Mouse (Mus musculus): ENCODE measurements around the gene Dnajb7.
A peak's percentile ranks its signal among the peaks of the same experiment; 100 is the strongest.

Dnajb7 gene

GRCm38 (mm10) chr15:81365246-81365645, 42.9 kb downstream of the Dnajb7 start:
- DNase-seq (ENCODE audit: low spot score in 2 of 2) = no peak

DNA sequence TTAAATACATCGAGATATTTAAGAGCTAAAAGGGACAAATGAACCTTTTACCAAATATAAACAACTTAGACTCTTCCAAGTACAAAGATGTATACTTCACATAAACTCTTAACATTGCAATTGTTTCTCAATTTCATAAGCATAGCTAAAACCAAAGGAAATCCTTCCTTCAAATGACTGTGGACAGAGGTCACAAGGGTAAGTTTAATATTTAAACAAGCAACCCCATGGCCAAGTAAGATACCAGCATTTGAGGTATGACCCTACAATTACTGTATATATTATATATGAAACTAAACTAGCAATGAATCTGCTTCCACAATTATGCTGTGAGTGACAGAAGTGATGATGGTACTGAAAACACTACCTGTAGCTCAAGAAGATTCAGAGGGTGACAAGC, 43.8 kb downstream of the Dnajb7 start:
- DNase-seq (ENCODE audit: low spot score in 2 of 2) = no peak

- no peak for DNase-seq (ENCODE audit: low spot score in 2 of 2)
These were observed 45.6 kb downstream of the Dnajb7 start for GRCm38 (mm10) chr15:81362501-81362900.

DNA sequence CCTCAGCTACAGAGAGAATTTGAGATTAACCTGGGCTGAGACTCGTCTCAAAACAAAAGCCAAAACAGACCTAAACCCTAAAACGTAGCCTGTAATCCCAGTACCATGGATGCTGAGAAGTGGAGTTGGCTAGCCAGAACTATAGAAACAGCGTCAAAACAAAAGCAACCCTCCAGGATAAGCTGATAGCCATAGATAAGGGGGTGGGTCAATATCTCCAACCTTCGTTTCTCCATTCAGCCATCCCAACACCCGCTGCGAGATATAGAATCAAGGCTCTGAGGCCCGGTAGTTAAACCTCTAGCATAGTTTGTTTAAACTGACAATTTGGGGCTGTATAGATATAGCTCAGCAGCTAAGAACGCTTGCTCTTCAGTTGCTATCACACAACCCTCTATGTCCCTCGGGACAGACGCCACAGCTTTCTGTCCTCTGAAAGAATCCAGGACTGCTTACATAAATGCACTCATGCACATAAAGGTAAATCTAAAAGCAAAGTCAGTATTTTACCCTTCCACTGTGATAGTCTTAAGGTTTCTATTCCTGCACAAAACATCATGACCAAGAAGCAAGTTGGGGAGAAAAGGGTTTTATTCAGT, 46.6 kb downstream of the Dnajb7 start:
- DNase-seq (ENCODE audit: low spot score in 2 of 2) = no peak

DNA sequence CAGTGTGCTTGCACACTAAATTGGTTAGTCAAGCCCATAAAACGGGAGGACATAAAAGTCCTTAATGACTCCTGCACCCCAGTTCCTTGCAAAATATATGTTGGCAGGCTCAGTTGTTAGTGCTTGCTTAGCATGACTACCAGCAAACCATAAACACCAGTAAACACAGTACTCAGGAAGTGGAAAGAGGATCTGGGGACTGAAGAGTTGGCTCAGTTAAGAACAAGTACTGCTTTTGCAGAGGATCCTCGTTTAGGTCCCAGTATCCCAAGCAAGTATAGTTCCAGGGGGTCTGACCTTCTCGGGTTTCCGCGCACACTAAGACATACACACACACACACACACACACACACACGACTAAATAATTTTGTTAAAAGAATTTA, 47.1 kb downstream of the Dnajb7 start:
- DNase-seq (ENCODE audit: low spot score in 2 of 2) = no peak

DNA sequence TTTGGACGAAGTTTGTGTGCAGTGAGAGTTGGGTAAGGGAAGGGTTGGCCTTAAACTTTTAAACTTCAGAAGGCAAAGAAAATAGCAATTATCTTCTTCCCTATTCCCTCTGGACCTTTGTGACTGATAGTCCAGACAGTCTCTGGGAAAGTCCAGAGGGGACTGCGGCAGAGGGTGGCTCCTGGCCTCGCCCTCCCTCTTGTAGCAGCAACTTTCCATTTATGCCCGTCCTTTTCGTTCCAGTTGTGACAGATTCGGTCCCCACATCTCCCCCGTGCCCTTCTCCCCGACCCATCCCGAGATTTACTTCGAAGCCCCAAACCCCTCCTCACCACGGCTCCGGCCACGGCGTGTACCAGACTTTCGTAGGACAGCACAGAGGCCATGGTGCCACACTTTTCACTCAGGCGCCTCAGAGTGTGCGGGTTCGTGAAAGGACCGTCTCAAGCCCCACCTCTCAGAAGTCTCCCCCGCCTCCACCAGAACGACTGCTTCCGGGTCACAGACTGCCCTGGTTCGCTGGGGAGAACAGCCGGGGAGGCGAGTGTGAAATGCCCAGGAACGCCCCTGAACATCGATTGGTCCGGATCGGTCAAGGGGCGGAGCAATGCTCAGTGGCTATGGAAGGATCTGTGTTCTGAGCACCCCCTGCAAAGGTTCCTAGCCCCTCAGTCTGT, 47.6 kb downstream of the Dnajb7 start, which contains the start of gene Slc25a17:
TSS of gene Slc25a17 (minus strand) at position 468 of the 677 bp plus-strand sequence.
- peak; percentile 96 to 97 for DNase-seq (ENCODE audit: low spot score in 2 of 2)

DNA sequence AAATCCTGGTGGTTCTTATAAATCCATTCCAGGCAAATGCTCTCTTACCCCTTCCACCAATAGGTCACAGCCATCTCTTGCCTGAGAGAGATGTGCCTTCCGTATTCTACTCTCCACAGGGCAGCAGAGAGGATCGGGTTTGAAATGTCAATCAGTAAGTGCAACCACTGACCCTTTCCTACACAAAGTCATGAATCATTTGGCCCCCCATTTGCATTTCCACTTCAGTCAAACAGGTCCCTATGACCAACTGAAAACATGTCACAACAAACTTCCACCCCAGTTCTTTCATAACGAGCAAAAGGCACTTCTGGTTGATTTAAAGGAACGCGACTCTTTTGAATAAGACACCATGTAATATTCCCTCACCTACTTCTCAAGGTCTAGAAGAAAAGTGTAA, 48.7 kb downstream of the Dnajb7 start:
- no peak for DNase-seq (ENCODE audit: low spot score in 2 of 2)

- no peak for DNase-seq (ENCODE audit: low spot score in 2 of 2)
These were observed 49.2 kb downstream of the Dnajb7 start for GRCm38 (mm10) chr15:81358943-81359342.

DNA sequence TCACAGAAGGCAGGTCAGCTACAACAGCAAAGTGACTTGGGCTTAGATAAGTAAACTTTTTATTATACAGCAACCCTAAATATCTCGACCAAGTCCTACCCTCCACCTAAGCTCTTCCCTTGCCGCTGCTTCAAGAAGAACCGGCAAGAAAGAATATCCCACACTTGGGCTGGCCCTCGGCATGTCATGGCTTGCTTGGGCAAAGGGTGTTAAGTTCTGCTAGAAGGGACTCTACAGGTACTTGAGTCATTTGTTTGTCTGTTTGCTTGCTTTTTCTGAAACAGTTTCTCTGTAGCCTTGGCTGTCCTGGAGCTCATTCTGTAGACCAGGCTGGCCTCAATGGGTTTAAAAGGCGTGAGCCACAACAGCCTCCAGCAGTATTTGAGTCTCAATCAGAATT, 51.2 kb downstream of the Dnajb7 start:
- no peak for DNase-seq (ENCODE audit: low spot score in 2 of 2)
